Mouse (Mus musculus): ENCODE results near the gene Ggta1.

DNA sequence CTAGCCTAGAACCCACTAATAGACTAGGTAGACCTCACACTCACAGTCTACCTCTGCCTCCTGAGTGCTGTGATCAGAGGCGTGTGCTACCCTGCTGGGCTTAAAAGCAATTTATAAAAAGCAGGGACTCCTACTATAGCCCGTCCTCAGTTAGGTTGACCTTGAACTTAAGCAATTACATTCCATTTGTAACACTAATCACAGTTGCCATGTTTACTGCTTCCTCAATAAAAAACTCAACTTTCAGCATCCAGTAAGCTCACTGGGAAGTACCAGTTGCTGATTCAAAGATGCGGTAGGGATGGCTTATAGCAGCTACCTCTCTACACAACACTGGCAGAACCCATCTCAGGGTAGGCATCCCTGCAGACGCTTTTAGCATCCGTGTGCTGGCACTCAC lies 19.7 kb downstream of the Ggta1 start:
- TF ChIP-seq CTCF (IDR thresholded peaks at IDR 0.05; ENCODE audit: low read depth), result no peak
- no peak for TF ChIP-seq EP300 (IDR thresholded peaks at IDR 0.05; ENCODE audit: low read depth)

Data from liver, postnatal 0 days (tissue).